In genomic region chr4:144408290-144408689, GRCm38 (mm10) we compare ENCODE assay signal across 24 mouse cellular contexts. TPM values are rescaled to one million over a fixed set of nuclear protein-coding genes. Genes with fewer than 3 reads are reported as not detected.
A peak's percentile ranks its signal among the peaks of the same experiment; 100 is the strongest.
DNase-seq lines count a peak whose midpoint lies in the region; TF ChIP-seq lines count a peak whose summit lies in the region.
"Had no signal": no experiment of that assay in that cellular context is flagged by ENCODE, and none has a peak within 500 bp of the region (broad histone marks: within the 10 kb centered on the region; RNA-seq: fewer than 3 reads in every experiment).

Gene Pramef12 (minus strand): TSS chr4:144408464.

- H3K36me3 ChIP-seq in E14TG2a.4 (ENCODE audit: insufficient read depth, low read length), result no peaks in the 10 kb centered on the region
- no peaks in the 10 kb centered on the region for H3K36me3 ChIP-seq in ES-Bruce4 (ENCODE audit: control insufficient read depth, insufficient read depth, low read length, poor library complexity, severe bottlenecking)
- no peaks in the 10 kb centered on the region for H3K36me3 ChIP-seq in ES-E14 (ENCODE audit: control insufficient read depth, insufficient read depth, low read length, poor library complexity, severe bottlenecking)
- H3K36me3 ChIP-seq: embryonic facial prominence, embryonic 10.5 days; embryonic facial prominence, embryonic 12.5 days; forebrain, embryonic 15.5 days had no signal

- peaks cover 60% of the 10 kb centered on the region for H3K4me1 ChIP-seq in E14TG2a.4 (replicated peaks; ENCODE audit: low read depth, low read length)
- H3K4me1 ChIP-seq in ES-Bruce4 (ENCODE audit: control insufficient read depth, insufficient read depth, low read length), result no peaks in the 10 kb centered on the region
- peaks cover 5 to 8% of the 10 kb centered on the region in 2 experiments; a peak in 2 of 4 replicates for H3K4me1 ChIP-seq in ES-E14 (ENCODE audit: control insufficient read depth in 2 of 2, insufficient read depth in 2 of 2, low read length in 2 of 2, poor library complexity in 1 of 2)
- H3K4me1 ChIP-seq: embryonic facial prominence, embryonic 12.5 days; forebrain, embryonic 13.5 days; forebrain, embryonic 15.5 days had no signal

- no peaks in the 10 kb centered on the region for H3K9me3 ChIP-seq in E14TG2a.4 (ENCODE audit: low read length)
- no peaks in the 10 kb centered on the region for H3K9me3 ChIP-seq in ES-Bruce4 (replicated peaks; ENCODE audit: control insufficient read depth, insufficient read depth, low read length, poor library complexity, severe bottlenecking)
- H3K9me3 ChIP-seq in ES-E14 (ENCODE audit: control insufficient read depth, insufficient read depth, low read depth, low read length), result no peaks in the 10 kb centered on the region
- H3K9me3 ChIP-seq: embryonic facial prominence, embryonic 10.5 days; embryonic facial prominence, embryonic 12.5 days had no signal

- no peak for TF ChIP-seq POLR2A in ES-Bruce4 (IDR thresholded peaks at IDR 0.05; ENCODE audit: insufficient read depth, low read length)

- peak within 1 kb of the TSS; percentile 54; the same call in 1 of the 2 replicates for H3K9ac ChIP-seq in ES-Bruce4 (ENCODE audit: low read depth, poor library complexity, severe bottlenecking)
- peak within 1 kb of the TSS; percentile 62 for H3K9ac ChIP-seq in ES-E14 (ENCODE audit: insufficient read depth, low read depth, low read length, poor library complexity, severe bottlenecking)
- H3K9ac ChIP-seq: embryonic facial prominence, embryonic 12.5 days; forebrain, embryonic 13.5 days; forebrain, embryonic 15.5 days; forebrain, postnatal 0 days had no signal

- no peaks in the 10 kb centered on the region for H3K27me3 ChIP-seq in E14TG2a.4 (ENCODE audit: insufficient read depth, low read length)
- H3K27me3 ChIP-seq in ES-Bruce4 (ENCODE audit: control insufficient read depth, insufficient read depth, low read length, poor library complexity, severe bottlenecking), result no peaks in the 10 kb centered on the region
- H3K27me3 ChIP-seq: embryonic facial prominence, embryonic 12.5 days; forebrain, embryonic 13.5 days; forebrain, embryonic 15.5 days had no signal

- in situ Hi-C loops in ES-E14 (cut with MboI; ENCODE audit: low sequenced_read_pairs in 2 of 2, unreplicated experiment in 2 of 2), result no loop called here

- H3K4me3 ChIP-seq in E14TG2a.4 (replicated peaks; ENCODE audit: low read length), result peak within 1 kb of the TSS; percentile 51
- H3K4me3 ChIP-seq in ES-Bruce4 (ENCODE audit: low read depth, low read length), result peak within 1 kb of the TSS; percentile 65
- H3K4me3 ChIP-seq in ES-E14 (ENCODE audit: insufficient read depth in 1 of 2, low read depth in 1 of 2, low read length in 2 of 2, poor library complexity in 1 of 2, severe bottlenecking in 1 of 2), result peak within 1 kb of the TSS; percentile 69 to 70
- H3K4me3 ChIP-seq: embryonic facial prominence, embryonic 10.5 days; embryonic facial prominence, embryonic 12.5 days; forebrain, embryonic 13.5 days; forebrain, embryonic 15.5 days had no signal

- TF ChIP-seq CTCF in E14TG2a.4 (conservative IDR thresholded peaks at IDR 0.05; ENCODE audit: low read length), result no peak
- no peak for TF ChIP-seq CTCF in ES-Bruce4 (IDR thresholded peaks at IDR 0.05; ENCODE audit: low read depth, low read length)

- H3K27ac ChIP-seq in ES-Bruce4 (ENCODE audit: insufficient read depth, low read length) (no peak within 1 kb of the TSS), ES-E14 (ENCODE audit: insufficient read depth, low read depth, low read length, poor library complexity, severe bottlenecking) (no peak within 1 kb of the TSS)
- H3K27ac ChIP-seq: embryonic facial prominence, embryonic 10.5 days; embryonic facial prominence, embryonic 12.5 days; forebrain, embryonic 13.5 days; forebrain, embryonic 15.5 days had no signal

- TF ChIP-seq EP300 in ES-Bruce4 (IDR thresholded peaks at IDR 0.05; ENCODE audit: insufficient read depth, low read depth, low read length), result no peak

- DNase-seq in ES-E14 (ENCODE audit: low read depth, low spot score) (peak; percentile 62), ZHBTc4 (ENCODE audit: low read depth, low spot score) (peak; percentile 82)
- DNase-seq in cerebellum, adult 11 months, result no peak
- no peak for DNase-seq in cerebellum, postnatal 25 days
- no peak for DNase-seq in ovary, postnatal 36 days (ENCODE audit: low spot score)
- DNase-seq: adrenal gland, adult 8-10 months; adrenal gland, postnatal 14 days; adrenal gland, postnatal 36 days; cerebellum, adult 18-20 months; cerebellum, adult 8-10 months; cerebellum, adult 9-11 months; cerebellum, postnatal 14 days; forebrain, postnatal 0 days had no signal

TF ChIP-seq in ES-E14, 5 proteins besides CTCF, POLR2A, EP300 and RAD21:
- TF ChIP-seq MAFK (IDR thresholded peaks at IDR 0.05; ENCODE audit: insufficient read depth, low read depth, low read length), result no peak
- no peak for TF ChIP-seq ZNF384 (IDR thresholded peaks at IDR 0.05; ENCODE audit: low read depth, low read length)
TF ChIP-seq in ES-E14: peak in this region for 0.

RNA-seq across cellular contexts. Expression of gene Pramef12, which starts in this region (rescaled TPM):
- 33.3 and 36.0 TPM in 2 replicates for polyA plus RNA-seq in ES-Bruce4 (2011; ENCODE audit: insufficient read depth, insufficient read length, low read depth, missing spikeins)
- 14.5 and 20.3 TPM in 2 replicates for total RNA-seq in ES-E14 (2012; rRNA removed)
- total RNA-seq: adrenal gland, adult 18-20 months; adrenal gland, adult 8-10 months; adrenal gland, postnatal 14 days; adrenal gland, postnatal 36 days; forebrain, postnatal 0 days; MEL had no signal
- polyA plus RNA-seq: C2C12; cortical plate, adult 2 months; embryonic facial prominence, embryonic 12.5 days; forebrain, embryonic 11.5 days; forebrain, embryonic 13.5 days; forebrain, embryonic 15.5 days; forebrain, postnatal 0 days had no signal

Comparison
In these comparisons a context has a peak if more than half of its experiments do, and no peak if none do; other contexts are left out.
1. DNase-seq: peak in ES-E14 (single experiment) and ZHBTc4 (single experiment); none in cerebellum, adult 11 months (single experiment), cerebellum, postnatal 25 days (0 of 2) and ovary, postnatal 36 days (single experiment).
2. Peak in every context shown above with its lines, with median percentiles within 50 percentile points of each other: H3K4me3 ChIP-seq.